Mouse (Mus musculus) kidney, adult 2 months (tissue): ENCODE data around the gene Gm5148.

Experiments used
- CTCF ChIP-seq: fragments of 200-500 bp; conservative IDR thresholded peaks from 2 replicates; pipeline ENCODE4 v1.5.1; 2011; ENCODE audit warnings: low read depth, mild to moderate bottlenecking, control low read depth, low read length, moderate library complexity, mixed read lengths; ENCODE audit not compliant: insufficient read depth, insufficient read length
- POLR2A ChIP-seq: fragments of 200-500 bp; IDR thresholded peaks from one replicate; pipeline ENCODE4 v1.6.1; 2011; ENCODE audit warnings: low read depth, low read length, control low read depth

GRCm38 (mm10) chr3:37673513-37674261, 50.6 kb downstream of the Gm5148 start:
- TF ChIP-seq CTCF, result no peak
- TF ChIP-seq POLR2A, result no peak
